Mouse (Mus musculus): ENCODE measurements around the gene Samd14.

GRCm38 (mm10) chr11:95010141-95010739 lies 561 bp downstream of the Samd14 start:
- TF ChIP-seq CTCF (IDR thresholded peaks at IDR 0.05): no peak
- no peak for TF ChIP-seq EP300 (IDR thresholded peaks at IDR 0.05)

All from lung, postnatal 0 days (tissue).